Mouse (Mus musculus) intestine, embryonic 16.5 days (tissue): ENCODE measurements around the gene Rassf3. TPM values are rescaled to one million over a fixed set of nuclear protein-coding genes. Genes with fewer than 3 reads are reported as not detected.

ENCODE experiments used
- ATAC-seq: fragments of 200-750 bp; cut with Nextera tagmentation; 2 replicates; pipeline ENCODE4 v1.8.0; 2017; ENCODE audit warnings: moderate TSS enrichment, moderate library complexity
- H3K27ac ChIP-seq: fragments of 300-500 bp; sonication (generic); 2 replicates; pipeline ENCODE4 v1.5.1; 2014; ENCODE audit warnings: mild to moderate bottlenecking, low read length
- H3K27me3 ChIP-seq: fragments of 300-500 bp; sonication (generic); replicated peaks from 2 replicates; pipeline ENCODE4 v1.6.1; 2014; ENCODE audit warnings: low read length, control low read depth, mixed read lengths; ENCODE audit not compliant: control insufficient read depth, insufficient read depth
- H3K36me3 ChIP-seq: fragments of 300-500 bp; sonication (generic); 2 replicates; pipeline ENCODE4 v1.6.1; 2014; ENCODE audit warnings: low read length, control low read depth; ENCODE audit not compliant: control insufficient read depth, insufficient read depth
- H3K4me1 ChIP-seq: fragments of 300-500 bp; sonication (generic); 2 replicates; pipeline ENCODE4 v1.6.1; 2014; ENCODE audit warnings: low read length, control low read depth, mixed read lengths; ENCODE audit not compliant: control insufficient read depth, insufficient read depth
- H3K4me2 ChIP-seq: fragments of 300-500 bp; sonication (generic); 2 replicates; pipeline ENCODE4 v1.6.1; 2014; ENCODE audit warnings: low read depth, low read length, control low read depth
- H3K4me3 ChIP-seq: fragments of 300-500 bp; sonication (generic); 2 replicates; pipeline ENCODE4 v1.5.1; 2014; ENCODE audit warnings: mild to moderate bottlenecking, low read length
- H3K9ac ChIP-seq: fragments of 300-500 bp; sonication (generic); 2 replicates; pipeline ENCODE4 v1.6.1; 2014; ENCODE audit warnings: low read depth, low read length
- H3K9me3 ChIP-seq: fragments of 300-500 bp; sonication (generic); 2 replicates; pipeline ENCODE4 v1.6.1; 2016; ENCODE audit warnings: low read length, control low read depth; ENCODE audit not compliant: control insufficient read depth
- WGBS: fragments of 180-500 bp; shearing (Covaris S2); extraction: QIAGEN DNeasy Blood & Tissue Kit; methylation state at CpG from one replicate; pipeline ENCODE4 v1.1.7; 2014; 5-methylcytosine and 5-hydroxymethylcytosine counted together
- polyA plus RNA-seq: library from polyadenylated mRNA; unstranded; fragments of >200 nt; fragmentation: Nextera tagmentation; extraction: Ambion mirVana; gene quantifications from 2 replicates; pipeline ENCODE4 v1.2.1, GENCODE M21; 2015

The Rassf3 gene
- polyA plus RNA-seq, 1 experiment from 2014 or later: 15.7 TPM

GRCm38 (mm10) chr10:121421657-121422290 lies 54.4 kb downstream of the Rassf3 start:
- H3K27me3 ChIP-seq: no peaks in the 10 kb centered on the region
- peaks cover 68% of the 10 kb centered on the region for H3K4me1 ChIP-seq
- ATAC-seq: no peak
- peaks cover 5% of the 10 kb centered on the region; the same call in 1 of the 2 replicates for H3K36me3 ChIP-seq
- H3K4me2 ChIP-seq: no peak overlapping the region
- no peaks in the 10 kb centered on the region for H3K9me3 ChIP-seq
- no peak overlapping the region for H3K27ac ChIP-seq
- H3K4me3 ChIP-seq: no peak overlapping the region
- H3K9ac ChIP-seq: no peak overlapping the region
- WGBS: 94% methylated on average over 11 of the region's 11 CpGs

GRCm38 (mm10) chr10:121421023-121421422 lies 55.1 kb downstream of the Rassf3 start:
- Histone ChIP-seq H3K27ac (no peak overlapping the region), H3K4me3 (no peak overlapping the region), H3K4me2 (no peak overlapping the region), H3K9me3 (no peaks in the 10 kb centered on the region), H3K9ac (no peak overlapping the region), H3K27me3 (no peaks in the 10 kb centered on the region), H3K36me3 (peaks cover 5% of the 10 kb centered on the region; the same call in 1 of the 2 replicates), H3K4me1 (peaks cover 69% of the 10 kb centered on the region)
- ATAC-seq: no peak
- 76% methylated on average over 9 of the region's 9 CpGs for WGBS

DNA sequence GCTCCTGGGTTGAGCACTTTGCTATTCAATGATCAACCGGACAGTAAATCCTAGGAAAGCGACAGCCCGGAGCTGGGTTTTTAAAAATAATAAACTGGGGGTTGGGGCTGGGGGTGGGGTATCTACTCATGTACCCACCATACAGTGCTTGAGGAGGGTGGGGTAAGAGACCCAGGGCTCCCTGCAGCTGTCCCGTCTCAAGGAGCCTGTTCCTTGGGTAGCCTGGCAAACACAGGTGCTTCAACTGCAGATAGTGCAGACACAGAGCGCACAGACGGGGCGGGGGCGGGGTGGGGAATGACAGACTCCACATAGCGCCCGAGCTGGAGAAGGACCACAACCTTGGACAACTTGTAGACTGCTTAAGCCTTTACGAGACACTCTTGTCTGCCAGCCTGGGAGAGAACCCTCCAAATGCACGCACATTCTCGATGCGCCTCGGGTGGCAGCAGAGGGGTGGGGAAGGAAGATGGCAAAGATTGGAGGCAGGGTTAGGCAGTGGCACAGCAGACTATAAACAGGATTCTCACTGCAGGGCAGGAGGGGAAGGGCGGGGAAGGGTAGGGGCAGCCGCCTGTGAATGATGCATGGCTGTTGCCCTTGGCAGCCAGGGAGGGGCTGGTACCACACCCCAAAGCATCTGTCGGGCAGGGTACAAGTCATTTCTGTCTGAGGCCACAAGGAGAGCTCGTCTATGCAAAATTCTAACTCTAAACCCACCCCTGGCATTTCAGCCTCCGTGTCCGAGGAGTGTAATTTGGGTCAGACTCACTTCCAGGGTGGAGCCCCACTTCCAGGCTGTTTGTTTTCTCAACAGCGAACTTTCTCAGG lies 56.3 kb downstream of the Rassf3 start:
- WGBS: 35% methylated on average over 22 of the region's 22 CpGs
- Histone ChIP-seq H3K27me3 (no peaks in the 10 kb centered on the region), H3K27ac (no peak overlapping the region; the same call in 1 of the 2 replicates), H3K9me3 (no peaks in the 10 kb centered on the region), H3K4me2 (no peak overlapping the region), H3K9ac (no peak overlapping the region), H3K4me1 (peaks cover 59% of the 10 kb centered on the region), H3K4me3 (no peak overlapping the region), H3K36me3 (peaks cover 5% of the 10 kb centered on the region; the same call in 1 of the 2 replicates)
- ATAC-seq: peak; percentile 68

DNA sequence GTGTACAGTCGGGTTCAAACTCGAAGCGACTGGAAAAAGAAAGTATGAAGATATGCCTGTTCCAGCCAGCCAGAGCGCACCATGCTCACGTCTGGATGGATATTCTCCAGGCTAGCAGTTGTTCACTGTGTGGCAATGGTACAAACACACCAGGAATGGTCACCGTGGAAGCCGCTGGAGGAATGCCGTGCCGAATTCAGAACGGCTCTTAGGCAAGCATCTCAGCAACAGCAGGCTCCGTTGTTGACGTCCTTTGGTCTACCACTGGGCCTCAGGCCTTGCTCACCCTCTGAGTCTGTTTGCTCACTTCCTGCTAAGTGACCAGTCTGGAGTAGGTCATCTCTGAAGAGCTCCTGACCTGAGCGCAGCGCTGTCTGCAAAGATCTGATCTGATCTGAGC lies 57.3 kb downstream of the Rassf3 start:
- no peaks in the 10 kb centered on the region for H3K9me3 ChIP-seq
- H3K27ac ChIP-seq: no peak overlapping the region
- no peak overlapping the region for H3K4me2 ChIP-seq
- no peak for ATAC-seq
- peaks cover 10% of the 10 kb centered on the region; the same call in 1 of the 2 replicates for H3K36me3 ChIP-seq
- WGBS: 76% methylated on average over 14 of the region's 14 CpGs
- H3K4me1 ChIP-seq: peaks cover 53% of the 10 kb centered on the region
- no peak overlapping the region for H3K4me3 ChIP-seq
- H3K27me3 ChIP-seq: no peaks in the 10 kb centered on the region
- no peak overlapping the region for H3K9ac ChIP-seq

DNA sequence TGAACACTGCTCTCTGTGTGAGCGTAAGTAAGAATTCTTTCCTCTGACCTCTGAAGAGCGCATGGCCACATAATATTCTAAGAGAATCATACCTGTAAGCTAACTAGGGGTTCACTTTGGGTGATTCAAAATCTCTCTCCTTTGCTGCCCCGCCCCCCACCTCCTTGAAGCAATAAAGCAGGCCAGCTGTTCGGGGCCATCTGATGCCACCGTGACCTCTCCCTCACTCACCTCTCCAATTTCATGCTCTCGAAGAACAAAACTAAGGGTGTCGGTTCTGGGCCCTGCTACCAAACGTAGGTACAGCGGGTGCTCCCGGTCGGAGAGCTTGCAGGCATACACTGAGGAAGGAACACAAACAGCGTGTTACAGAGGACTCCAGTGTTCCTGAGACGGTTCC lies 62.0 kb downstream of the Rassf3 start:
- H3K4me1 ChIP-seq: peaks cover 18% of the 10 kb centered on the region; the same call in 1 of the 2 replicates
- no peak overlapping the region for H3K9ac ChIP-seq
- H3K27me3 ChIP-seq: no peaks in the 10 kb centered on the region
- H3K27ac ChIP-seq: no peak overlapping the region
- H3K36me3 ChIP-seq: peaks cover 13% of the 10 kb centered on the region
- no peak for ATAC-seq
- 79% methylated on average over 13 of the region's 13 CpGs for WGBS
- H3K9me3 ChIP-seq: no peaks in the 10 kb centered on the region
- no peak overlapping the region for H3K4me2 ChIP-seq
- no peak overlapping the region for H3K4me3 ChIP-seq

DNA sequence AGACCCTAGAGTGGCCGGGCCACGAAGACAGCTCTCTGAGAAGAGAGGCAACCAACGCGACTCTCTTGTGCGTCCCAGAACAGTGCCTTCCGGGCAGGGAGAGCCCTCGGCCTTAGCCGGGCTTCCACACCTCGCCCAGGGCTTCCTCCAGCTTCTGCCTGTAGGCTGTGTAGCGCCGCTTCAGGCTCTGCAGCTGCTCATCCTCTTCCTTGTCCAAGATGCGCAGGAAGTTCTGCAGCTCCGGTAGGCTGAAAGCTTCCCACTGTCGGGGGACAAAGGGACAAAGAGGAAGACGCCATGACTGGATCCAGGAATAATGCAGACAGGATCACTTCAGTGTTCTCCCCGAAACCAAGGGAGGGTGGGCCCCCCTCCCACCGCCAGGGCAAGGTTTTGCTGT lies 63.3 kb downstream of the Rassf3 start:
- H3K9me3 ChIP-seq: no peaks in the 10 kb centered on the region
- no peak for ATAC-seq
- H3K4me2 ChIP-seq: no peak overlapping the region
- 88% methylated on average over 17 of the region's 17 CpGs for WGBS
- no peak overlapping the region for H3K27ac ChIP-seq
- peaks cover 8% of the 10 kb centered on the region for H3K36me3 ChIP-seq
- no peak overlapping the region for H3K4me3 ChIP-seq
- H3K4me1 ChIP-seq: peaks cover 9% of the 10 kb centered on the region; the same call in 1 of the 2 replicates
- H3K27me3 ChIP-seq: no peaks in the 10 kb centered on the region
- H3K9ac ChIP-seq: no peak overlapping the region

GRCm38 (mm10) chr10:121411721-121412455 lies 64.3 kb downstream of the Rassf3 start:
- H3K9ac ChIP-seq: no peak overlapping the region
- H3K4me1 ChIP-seq: peaks cover 6% of the 10 kb centered on the region; the same call in 1 of the 2 replicates
- peaks cover 8% of the 10 kb centered on the region for H3K36me3 ChIP-seq
- H3K27ac ChIP-seq: no peak overlapping the region
- no peak for ATAC-seq
- WGBS: 85% methylated on average over 11 of the region's 11 CpGs
- H3K4me2 ChIP-seq: no peak overlapping the region
- no peaks in the 10 kb centered on the region for H3K9me3 ChIP-seq
- H3K27me3 ChIP-seq: no peaks in the 10 kb centered on the region
- no peak overlapping the region for H3K4me3 ChIP-seq

DNA sequence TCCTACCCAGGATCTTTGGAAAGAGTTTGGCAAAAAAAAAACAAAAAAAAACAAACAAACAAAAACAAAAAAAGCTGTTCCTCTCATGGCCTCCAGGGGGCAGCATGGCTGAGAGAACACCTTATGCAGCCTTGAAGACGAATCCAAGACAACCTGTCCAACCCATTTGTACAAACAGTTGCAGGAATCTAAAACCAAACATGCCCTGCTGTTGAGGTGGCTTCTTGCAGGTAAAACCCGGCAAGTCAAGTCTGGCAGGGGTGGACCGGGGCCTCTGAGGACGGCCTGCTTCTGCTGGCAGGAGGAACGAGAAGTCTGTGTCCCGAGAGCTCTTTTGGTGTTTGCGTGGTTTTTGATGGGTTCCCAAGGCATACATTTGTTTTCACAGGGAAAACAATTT lies 66.4 kb downstream of the Rassf3 start:
- Histone ChIP-seq H3K27ac (no peak overlapping the region), H3K4me2 (no peak overlapping the region), H3K4me3 (no peak overlapping the region), H3K27me3 (no peaks in the 10 kb centered on the region), H3K4me1 (no peaks in the 10 kb centered on the region), H3K9me3 (no peaks in the 10 kb centered on the region), H3K9ac (no peak overlapping the region), H3K36me3 (peaks cover 8% of the 10 kb centered on the region)
- 0 out of 2 replicates have a peak, but pooled peaks have one; percentile 44 for ATAC-seq
- 60% methylated on average over 7 of the region's 7 CpGs for WGBS

- Histone ChIP-seq H3K27ac (no peak overlapping the region), H3K4me3 (no peak overlapping the region), H3K9me3 (no peaks in the 10 kb centered on the region), H3K36me3 (no peaks in the 10 kb centered on the region), H3K4me1 (no peaks in the 10 kb centered on the region), H3K9ac (no peak overlapping the region), H3K4me2 (no peak overlapping the region), H3K27me3 (no peaks in the 10 kb centered on the region)
- 71% methylated on average over 6 of the region's 9 CpGs for WGBS
- ATAC-seq: no peak
Observed at GRCm38 (mm10) chr10:121403946-121404345, 72.2 kb downstream of the Rassf3 start.
